Mouse (Mus musculus) liver, adult 10 weeks (tissue): ENCODE measurements around the gene Sema4a. TPM values are rescaled to one million over a fixed set of nuclear protein-coding genes. Genes with fewer than 3 reads are reported as not detected.

Source experiments
- polyA plus RNA-seq: library from polyadenylated mRNA; stranded (reverse); fragments of 350-450 nt; fragmentation: Illumina TruSeq; extraction: RNeasy Lipid Tissue Mini Kit (QIAGEN cat#74804); gene quantifications from one replicate; pipeline ENCODE4 v1.2.3, GENCODE M21; 2014; ENCODE audit warnings: low read depth, low replicate concordance

Gene Sema4a
- polyA plus RNA-seq, result 46.1 TPM

DNA sequence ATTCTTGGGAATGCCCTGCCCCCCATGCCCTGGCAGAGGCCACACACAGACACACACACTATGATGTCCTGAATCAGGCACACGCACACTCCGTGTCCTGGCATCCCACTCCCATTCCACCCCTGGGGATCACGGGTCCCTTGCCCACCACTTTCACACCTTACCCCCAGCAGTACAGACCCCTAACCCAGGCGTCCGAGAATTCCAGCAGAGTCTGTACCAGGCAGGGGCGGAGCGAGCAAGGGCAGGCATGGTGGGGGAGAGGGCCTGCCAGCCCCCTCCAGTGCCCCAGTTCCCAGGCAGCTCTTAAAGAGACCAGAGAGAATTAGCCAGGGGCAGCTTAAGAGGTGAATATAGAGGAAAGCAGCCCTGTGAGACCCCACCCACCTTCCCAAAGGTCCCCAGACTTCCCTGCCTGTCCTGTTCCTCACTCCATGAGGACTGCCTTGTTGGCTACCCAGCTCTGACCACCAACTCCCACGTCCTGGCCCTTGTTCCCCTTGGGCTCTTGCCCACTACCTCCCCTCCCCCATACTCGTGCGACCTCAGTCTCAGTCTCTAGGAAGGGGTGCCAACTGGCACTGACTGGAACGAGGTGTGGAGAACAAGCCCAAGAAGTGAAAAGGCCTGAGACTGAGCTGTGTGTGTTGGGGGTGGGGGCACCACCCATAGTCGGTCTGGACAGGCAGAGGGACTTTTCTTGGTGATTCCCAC, at the start of gene Sema4a:
Sema4a (minus strand) TSS at position 200 of the 714 bp plus-strand sequence.

DNA sequence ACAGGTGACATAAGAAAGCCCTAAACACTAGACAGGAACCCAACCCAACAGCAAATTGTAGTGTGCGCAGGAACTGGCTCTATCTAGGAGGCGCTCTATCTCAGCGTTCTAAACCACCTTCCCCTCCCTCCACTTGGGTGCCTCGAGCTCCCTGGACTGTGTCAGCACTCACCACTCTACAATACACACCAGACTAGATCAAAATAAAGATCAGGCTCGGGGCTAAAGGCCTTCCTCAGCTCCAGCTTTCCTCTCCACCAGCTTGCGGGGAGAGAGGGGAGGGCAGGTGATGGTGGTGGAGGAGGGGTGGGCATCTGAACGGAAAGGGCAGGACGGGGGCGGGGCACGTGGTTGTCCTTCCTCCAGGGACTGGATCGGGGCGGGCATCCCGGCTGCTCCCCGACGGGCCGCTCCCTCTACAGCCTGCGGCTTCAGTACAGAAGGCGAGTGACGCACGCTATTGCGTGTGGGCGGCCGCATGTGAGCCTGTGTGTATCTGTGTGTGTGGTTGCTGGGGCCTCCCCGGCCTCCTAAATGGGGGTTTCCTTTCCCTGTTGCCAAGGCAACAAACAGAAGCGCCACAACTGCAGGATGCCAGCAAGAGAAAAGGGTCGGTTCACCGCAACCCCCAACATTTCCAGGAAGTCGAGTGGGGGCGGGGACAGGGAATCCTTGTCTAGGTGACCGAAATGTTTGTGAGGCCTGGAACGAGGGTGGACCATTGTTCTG, 48.9 kb upstream of the Sema4a start, which contains the start of gene Lmna:
Lmna (minus strand) TSS at position 265 of the 729 bp plus-strand sequence.

DNA sequence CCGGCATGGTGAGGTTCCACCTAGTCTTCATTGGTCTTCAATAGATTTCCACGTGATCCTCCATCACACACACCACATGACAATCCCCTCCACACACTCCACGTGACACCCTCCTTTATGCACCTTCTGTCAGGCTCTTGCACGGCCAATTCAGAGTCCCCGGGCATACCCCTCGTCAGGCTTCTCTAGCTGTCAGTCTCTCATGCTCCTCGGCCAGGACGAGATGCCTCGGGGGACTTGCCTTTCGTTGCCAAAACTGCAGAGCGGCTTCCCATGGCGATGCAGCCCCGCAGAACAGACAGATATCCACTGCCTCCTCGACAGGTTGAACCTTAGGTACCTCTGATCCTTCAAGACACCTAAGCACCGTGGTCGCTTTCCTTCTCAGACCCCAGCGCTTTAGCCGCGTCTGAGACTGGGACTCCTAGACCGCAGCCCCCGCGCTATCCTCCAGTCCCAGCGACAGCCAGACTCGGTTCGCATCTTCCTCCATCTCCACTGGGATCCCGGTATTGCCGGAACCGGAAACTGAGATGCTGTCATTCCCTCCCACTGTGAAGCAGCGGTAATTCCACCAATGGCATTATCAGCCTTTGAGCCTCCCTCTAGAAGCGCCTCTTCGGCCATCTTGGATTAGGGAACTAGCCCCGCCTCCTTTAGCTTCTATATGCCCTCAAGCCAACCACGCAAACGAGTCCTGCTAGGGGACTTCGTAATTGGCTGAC, 36.2 kb downstream of the Sema4a start, which contains the start of gene Slc25a44:
Slc25a44 (minus strand) TSS at position 535 of the 725 bp plus-strand sequence.

DNA sequence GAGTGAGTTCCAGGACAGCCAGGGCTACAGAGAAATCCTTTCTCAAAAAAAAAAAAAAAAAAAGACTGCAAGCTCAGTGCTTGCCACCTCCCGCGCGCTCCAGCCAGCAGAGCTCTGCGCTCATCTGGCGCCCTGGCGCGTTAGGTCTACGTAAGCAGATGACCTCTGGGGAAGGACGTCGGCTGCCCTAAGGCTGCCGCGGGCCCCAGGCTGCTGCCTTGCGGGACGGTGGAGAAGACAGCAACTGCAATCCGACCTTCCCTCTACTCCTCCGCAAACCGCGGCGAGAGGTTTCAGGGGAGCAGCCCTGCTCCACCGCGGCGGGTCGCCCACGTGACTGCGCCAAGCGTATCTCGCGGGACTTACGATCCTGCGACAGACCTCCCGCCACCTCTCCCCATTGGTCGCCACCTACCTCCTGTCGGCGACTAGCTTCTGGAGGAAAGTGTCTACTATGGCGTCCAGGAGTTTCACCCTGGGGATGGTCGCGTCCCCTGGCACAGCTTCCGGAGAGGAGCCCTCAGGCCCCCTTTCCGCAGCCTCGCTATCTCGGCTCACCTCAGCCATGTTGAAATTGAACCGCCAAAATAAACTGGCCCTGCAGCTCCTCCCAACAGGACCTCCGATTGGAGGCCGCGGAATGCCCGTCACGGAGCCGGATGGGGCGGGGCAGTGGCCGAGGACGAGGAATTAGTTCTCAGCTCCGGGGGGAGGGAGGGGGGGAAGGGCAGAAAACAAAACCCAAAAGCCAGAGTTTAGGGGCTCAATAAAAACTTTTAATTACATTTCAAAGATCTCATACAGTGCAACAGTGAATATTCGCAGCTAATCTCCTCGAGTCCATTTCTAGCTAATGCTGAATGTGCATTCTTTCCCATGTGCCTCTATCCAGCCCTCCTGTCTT, 51.0 kb downstream of the Sema4a start, which contains the start of gene Pmf1:
Pmf1 (minus strand) TSS at position 591 of the 904 bp plus-strand sequence.

Other genes starting within 250 kb of the Sema4a start
- 0.24 TPM for gene Rhbg, start 206.5 kb downstream of the Sema4a start, polyA plus RNA-seq
- 0.93 TPM for gene Gm38392, start 174.0 kb downstream of the Sema4a start, polyA plus RNA-seq
- gene Tsacc, start 164.2 kb downstream of the Sema4a start, polyA plus RNA-seq, result 4.3 TPM
- gene Cct3, start 164.1 kb downstream of the Sema4a start, polyA plus RNA-seq, result 65.1 TPM
- 8.8 TPM for gene Glmp, start 136.2 kb downstream of the Sema4a start, polyA plus RNA-seq
- gene Tmem79, start 125.0 kb downstream of the Sema4a start, polyA plus RNA-seq, result 0.21 TPM
- 6.5 TPM for gene Smg5, start 124.9 kb downstream of the Sema4a start, polyA plus RNA-seq
- gene Paqr6, start 96.6 kb downstream of the Sema4a start, polyA plus RNA-seq, result not detected
- gene Bglap3, start 88.4 kb downstream of the Sema4a start, polyA plus RNA-seq, result 0.74 TPM
- not detected for gene Bglap2, start 82.5 kb downstream of the Sema4a start, polyA plus RNA-seq
- gene Bglap, start 76.7 kb downstream of the Sema4a start, polyA plus RNA-seq, result not detected
- 5.1 TPM for gene Pmf1, start 50.9 kb downstream of the Sema4a start, polyA plus RNA-seq
- 17.7 TPM for gene Slc25a44, start 36.0 kb downstream of the Sema4a start, polyA plus RNA-seq
- gene Lmna, start 48.8 kb upstream of the Sema4a start, polyA plus RNA-seq, result 2.5 TPM
- gene Mex3a, start 71.2 kb upstream of the Sema4a start, polyA plus RNA-seq, result 0.05 TPM
- not detected for gene Rab25, start 87.1 kb upstream of the Sema4a start, polyA plus RNA-seq
- 10.5 TPM for gene Lamtor2, start 91.9 kb upstream of the Sema4a start, polyA plus RNA-seq
- gene Ubqln4, start 92.6 kb upstream of the Sema4a start, polyA plus RNA-seq, result 12.4 TPM
- 37.9 TPM for gene Ssr2, start 114.7 kb upstream of the Sema4a start, polyA plus RNA-seq
- gene Arhgef2, start 144.8 kb upstream of the Sema4a start, polyA plus RNA-seq, result 1.5 TPM
- not detected for gene Rxfp4, start 192.0 kb upstream of the Sema4a start, polyA plus RNA-seq
- gene Khdc4, start 224.6 kb upstream of the Sema4a start, polyA plus RNA-seq, result 40.6 TPM